Mouse (Mus musculus) cerebellum, adult 9-11 months (tissue): ENCODE measurements around the gene 1700007K13Rik.
A peak's percentile ranks its signal among the peaks of the same experiment; 100 is the strongest.
"Not testable (repeated sequence)": the region's sequence is repeated elsewhere in the genome, so short reads cannot be mapped to it uniquely, and the experiment has no call there.

Source experiments
- DNase-seq: peaks from one replicate; pipeline ENCODE4 v3.0.0; 2022

Gene 1700007K13Rik

DNA sequence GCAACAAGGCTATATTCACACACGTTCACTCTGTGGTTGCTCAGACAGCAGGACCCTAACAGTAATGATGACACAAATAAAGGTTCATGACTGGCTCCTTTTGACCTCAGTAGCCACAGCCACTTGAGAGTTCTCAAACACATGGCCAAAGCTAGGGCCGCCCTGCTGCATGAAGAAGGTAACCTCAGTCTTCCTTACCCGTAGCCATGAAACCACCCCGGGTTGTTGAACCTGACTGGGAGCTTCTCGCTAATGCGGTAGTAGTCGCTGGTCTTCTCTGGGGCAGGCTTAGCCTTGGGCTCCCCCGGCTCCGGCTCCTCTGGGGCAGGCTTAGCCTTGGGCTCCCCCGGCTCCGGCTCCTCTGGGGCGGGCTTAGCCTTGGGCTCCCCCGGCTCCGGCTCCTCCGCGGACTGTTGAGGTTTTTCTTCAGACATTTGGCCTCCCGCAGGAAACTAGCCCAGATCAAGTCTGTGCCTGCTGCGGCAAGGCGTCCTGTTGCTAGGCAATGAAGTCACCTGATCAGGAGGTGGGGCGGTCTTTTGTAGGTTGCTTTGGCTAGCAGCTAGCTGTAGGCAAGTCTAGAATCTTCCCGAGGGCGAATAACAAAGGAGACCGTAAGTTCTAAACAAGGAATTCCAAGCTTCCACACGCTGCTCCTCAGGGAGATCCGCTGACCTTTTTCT, at the start of gene 1700007K13Rik:
Gene 1700007K13Rik, minus strand, starts transcription at position 497 of the 683 bp plus-strand sequence.
- DNase-seq: peak; percentile 81

DNA sequence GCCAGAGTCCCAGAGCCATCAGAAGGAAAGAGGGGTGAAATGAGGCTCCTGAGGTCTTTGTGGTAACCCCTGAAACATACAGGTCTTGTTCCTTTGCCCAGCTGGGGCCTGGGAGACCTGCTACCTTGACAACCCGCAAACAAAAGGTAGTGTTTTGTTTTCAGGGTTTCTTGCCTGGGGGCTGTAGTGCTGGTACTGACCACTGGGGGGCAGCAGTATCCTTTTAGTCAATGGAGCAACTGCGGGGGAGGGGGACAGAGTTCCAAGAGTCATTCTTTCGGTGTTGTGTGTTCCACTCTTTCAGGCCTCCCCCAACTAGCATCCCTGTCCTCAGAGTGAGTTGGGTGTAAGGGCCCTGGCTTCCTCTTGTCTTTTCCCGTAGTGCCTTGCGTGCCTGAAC, 48.4 kb upstream of the 1700007K13Rik start:
- peak; percentile 86 for DNase-seq

DNA sequence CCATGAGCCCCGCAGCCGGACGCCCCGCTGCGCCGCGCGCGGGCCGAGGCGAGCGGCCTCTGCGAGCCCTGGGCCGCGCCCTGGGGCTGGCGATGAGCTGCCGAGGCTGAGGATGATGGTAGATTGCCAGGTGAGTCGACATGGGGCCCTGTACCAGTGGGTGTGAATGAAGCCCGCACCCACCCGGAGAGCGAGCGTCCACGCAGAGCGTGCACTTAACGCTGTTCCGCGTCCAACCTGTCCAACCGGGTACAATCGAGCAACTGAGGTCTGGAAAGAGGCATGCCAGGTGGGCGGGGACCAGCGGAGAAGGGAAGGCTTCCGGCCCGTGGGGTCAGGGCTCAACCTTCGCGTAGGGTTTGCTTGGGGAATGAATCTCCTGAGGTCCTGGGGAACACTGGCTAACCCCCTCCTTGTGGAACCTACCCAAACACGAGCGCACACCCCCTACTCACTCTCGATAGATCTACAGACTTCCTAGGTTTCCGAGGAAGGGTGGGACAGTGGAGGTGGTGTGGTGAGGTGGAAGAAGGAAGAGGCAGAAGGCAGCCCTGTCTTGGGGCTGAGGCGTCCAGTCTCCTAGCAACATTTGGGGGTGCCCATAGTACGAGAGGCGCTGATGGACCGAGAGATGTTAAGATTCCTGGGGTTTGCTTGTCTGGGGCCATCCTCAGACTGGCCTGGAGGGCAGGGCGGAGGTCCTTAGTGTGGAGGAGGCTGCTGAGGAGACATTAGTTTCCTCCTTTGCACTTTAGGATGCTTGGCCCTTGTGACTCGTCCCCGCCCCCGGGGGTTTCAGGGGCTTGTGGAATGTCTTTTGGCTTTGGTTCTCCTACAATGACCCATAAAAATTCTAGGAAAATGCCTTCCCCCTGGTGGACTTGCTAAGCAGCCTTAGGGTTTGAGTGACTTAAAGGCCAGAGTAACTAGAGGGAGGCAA, 47.6 kb upstream of the 1700007K13Rik start:
- peak; percentile 79 for DNase-seq

- peak; percentile 89 for DNase-seq
These were observed 46.8 kb upstream of the 1700007K13Rik start, which contains the start of gene Ralgds for GRCm38 (mm10) chr2:28512798-28513401. Ralgds (plus strand) TSS chr2:28513125.

- DNase-seq: not testable (repeated sequence)
These were observed 45.5 kb upstream of the 1700007K13Rik start for GRCm38 (mm10) chr2:28511600-28511999.

DNA sequence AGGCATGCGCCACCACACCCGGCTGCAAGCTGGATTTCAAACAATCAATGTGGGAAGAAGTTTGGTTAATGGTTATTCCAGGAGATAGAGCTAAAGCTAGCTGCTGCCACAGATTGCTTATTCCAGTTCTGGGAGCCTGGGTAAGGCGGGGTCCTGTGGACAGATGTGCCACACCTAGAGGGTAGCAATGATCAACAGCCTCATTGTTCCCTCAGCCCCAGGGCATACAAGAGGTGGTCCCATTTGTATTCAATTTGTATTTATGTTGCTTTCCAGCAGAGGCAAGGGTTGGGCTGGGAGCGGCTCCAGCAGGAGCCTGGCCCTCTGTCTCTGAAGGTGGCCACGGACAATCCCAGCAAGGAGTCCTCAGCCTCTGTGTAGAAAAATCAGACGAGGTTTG, 40.2 kb upstream of the 1700007K13Rik start:
- DNase-seq: peak; percentile 1

DNA sequence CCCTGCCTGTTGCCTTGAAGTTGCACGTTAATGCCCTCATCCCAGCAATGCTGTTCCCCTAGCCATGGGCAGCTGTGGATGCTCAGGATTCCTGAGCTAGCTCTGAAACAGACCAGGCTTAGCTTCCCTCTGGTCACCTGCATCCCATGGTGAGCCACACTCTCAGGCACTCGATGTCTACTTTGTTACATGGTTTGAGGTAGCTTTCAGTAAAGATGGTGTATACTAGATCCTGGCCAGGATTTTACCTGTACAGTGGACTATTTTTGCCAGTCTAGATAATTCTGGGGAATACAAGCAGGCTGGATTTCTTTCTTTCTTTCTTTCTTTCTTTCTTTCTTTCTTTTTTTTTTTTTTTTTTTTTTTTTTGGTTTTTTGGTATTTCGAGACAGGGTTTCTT, 39.7 kb upstream of the 1700007K13Rik start, which contains the start of gene Gm10134:
Gene Gm10134, plus strand, starts transcription at position 301 of the 400 bp plus-strand sequence.
- DNase-seq: no peak

DNA sequence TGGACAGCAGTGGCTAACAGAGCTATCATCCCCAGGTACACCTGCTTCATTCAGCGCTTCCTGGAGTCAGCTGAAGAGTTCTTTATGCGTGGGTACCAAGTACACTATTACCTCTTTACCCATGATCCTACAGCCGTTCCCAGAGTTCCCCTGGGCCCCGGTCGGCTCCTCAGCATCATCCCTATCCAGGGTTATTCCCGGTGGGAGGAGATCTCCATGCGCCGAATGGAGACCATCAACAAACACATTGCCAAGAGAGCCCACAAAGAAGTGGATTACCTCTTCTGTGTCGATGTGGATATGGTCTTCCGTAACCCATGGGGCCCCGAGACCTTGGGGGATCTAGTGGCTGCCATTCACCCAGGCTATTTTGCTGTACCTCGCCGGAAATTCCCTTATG, 38.5 kb upstream of the 1700007K13Rik start:
- no peak for DNase-seq

- peak; percentile 1 for DNase-seq
These were observed 36.9 kb upstream of the 1700007K13Rik start for GRCm38 (mm10) chr2:28502987-28503386.

GRCm38 (mm10) chr2:28498431-28498830, 32.3 kb upstream of the 1700007K13Rik start:
- DNase-seq: peak; percentile 0

- peak; percentile 0 for DNase-seq
These were observed 31.4 kb upstream of the 1700007K13Rik start for GRCm38 (mm10) chr2:28497561-28497960.

DNA sequence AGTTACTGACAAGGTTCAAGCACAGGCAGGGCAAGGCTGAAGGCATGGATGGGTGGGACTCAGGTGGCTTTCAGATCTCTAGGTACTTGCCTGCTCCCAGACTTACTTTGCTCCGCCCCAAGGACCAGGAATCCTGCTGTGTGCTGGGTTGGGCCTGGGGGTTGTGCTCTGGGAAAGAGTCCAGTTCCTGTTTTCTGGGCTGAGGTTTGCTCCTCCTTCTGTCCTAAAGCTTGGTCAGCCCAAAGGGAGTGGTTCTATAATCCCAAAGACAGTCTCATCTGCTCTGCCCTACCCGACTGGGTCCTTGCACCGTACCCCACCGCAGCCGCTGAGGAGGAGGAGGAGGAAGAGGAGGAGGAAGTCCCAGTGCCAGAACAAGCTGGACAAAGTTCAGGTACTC, 30.5 kb upstream of the 1700007K13Rik start, which contains the start of gene Gbgt1:
Gene Gbgt1, plus strand, starts transcription at position 221 of the 400 bp plus-strand sequence.
- DNase-seq: peak; percentile 4

GRCm38 (mm10) chr2:28495801-28496595, 29.9 kb upstream of the 1700007K13Rik start:
- DNase-seq: peak; percentile 1

- DNase-seq: peak; percentile 1
These were observed 29.1 kb upstream of the 1700007K13Rik start for GRCm38 (mm10) chr2:28495207-28495756.

GRCm38 (mm10) chr2:28494521-28494920, 28.4 kb upstream of the 1700007K13Rik start:
- DNase-seq: peak; percentile 1

GRCm38 (mm10) chr2:28483861-28484260, 17.7 kb upstream of the 1700007K13Rik start:
- DNase-seq: no peak

GRCm38 (mm10) chr2:28479208-28480204, 13.4 kb upstream of the 1700007K13Rik start:
- DNase-seq: peak; percentile 2

GRCm38 (mm10) chr2:28477993-28478392, 11.9 kb upstream of the 1700007K13Rik start:
- peak; percentile 0 for DNase-seq

GRCm38 (mm10) chr2:28472011-28472410, 5.9 kb upstream of the 1700007K13Rik start:
- DNase-seq: peak; percentile 5

- no peak for DNase-seq
These were observed 4.5 kb upstream of the 1700007K13Rik start for GRCm38 (mm10) chr2:28470591-28470990.
